Mouse (Mus musculus) limb, embryonic 14.5 days (tissue): ENCODE data around the gene Scd2. TPM values are rescaled to one million over a fixed set of nuclear protein-coding genes. Genes with fewer than 3 reads are reported as not detected.
A peak's percentile ranks its signal among the peaks of the same experiment; 100 is the strongest.
"Not testable (repeated sequence)": the region's sequence is repeated elsewhere in the genome, so short reads cannot be mapped to it uniquely, and the experiment has no call there.

Experiments
- ATAC-seq: fragments of 200-750 bp; cut with Nextera tagmentation; 2 replicates; pipeline ENCODE4 v1.8.0; 2017; ENCODE audit warnings: low read depth, moderate number of reproducible peaks, moderate TSS enrichment; ENCODE audit not compliant: low FRiP score
- DNase-seq: peaks from one replicate; pipeline ENCODE4 v3.0.0-alpha.2; 2015; ENCODE audit warnings: low spot score
- H3K27ac ChIP-seq: fragments of 300-500 bp; sonication (generic); replicated peaks from 2 replicates; pipeline ENCODE4 v1.5.1; 2014; ENCODE audit warnings: low read depth, mild to moderate bottlenecking, low read length, moderate library complexity, mixed read lengths
- H3K27me3 ChIP-seq: fragments of 300-500 bp; sonication (generic); 2 replicates; pipeline ENCODE4 v1.6.1; 2014; ENCODE audit warnings: low read length, mixed read lengths; ENCODE audit not compliant: control insufficient read depth, insufficient read depth
- H3K36me3 ChIP-seq: fragments of 300-500 bp; sonication (generic); 2 replicates; pipeline ENCODE4 v1.6.1; 2014; ENCODE audit warnings: mild to moderate bottlenecking, low read length, moderate library complexity, mixed read lengths; ENCODE audit not compliant: control insufficient read depth, insufficient read depth
- H3K4me1 ChIP-seq: fragments of 300-500 bp; sonication (generic); 2 replicates; pipeline ENCODE4 v1.6.1; 2014; ENCODE audit warnings: antibody characterized with exemption, low read length, mixed read lengths; ENCODE audit not compliant: control insufficient read depth, insufficient read depth
- H3K4me2 ChIP-seq: fragments of 300-500 bp; sonication (generic); replicated peaks from 2 replicates; pipeline ENCODE4 v1.6.1; 2014; ENCODE audit warnings: low read depth, mild to moderate bottlenecking, low read length, moderate library complexity; ENCODE audit not compliant: severe bottlenecking
- H3K4me3 ChIP-seq: fragments of 300-500 bp; sonication (generic); replicated peaks from 2 replicates; pipeline ENCODE4 v1.5.1; 2014; ENCODE audit warnings: low read length
- H3K9ac ChIP-seq: fragments of 300-500 bp; sonication (generic); 2 replicates; pipeline ENCODE4 v1.6.1; 2014; ENCODE audit warnings: mild to moderate bottlenecking, low read depth, low read length, moderate library complexity; ENCODE audit not compliant: severe bottlenecking
- H3K9me3 ChIP-seq: fragments of 300-500 bp; sonication (generic); 2 replicates; pipeline ENCODE4 v1.6.1; 2016; ENCODE audit warnings: low read length; ENCODE audit not compliant: control insufficient read depth
- POLR2A ChIP-seq: fragments of 200-500 bp; IDR thresholded peaks from 2 replicates; pipeline ENCODE4 v1.8.0; 2012; ENCODE audit warnings: inconsistent platforms, mild to moderate bottlenecking, moderate library complexity, borderline replicate concordance; ENCODE audit not compliant: insufficient read depth, insufficient read length; ENCODE audit errors: extremely low read depth
- WGBS: fragments of 180-500 bp; shearing (Covaris S2); extraction: QIAGEN DNeasy Blood & Tissue Kit; methylation state at CpG from one replicate; pipeline ENCODE4 v1.1.7; 2014; 5-methylcytosine and 5-hydroxymethylcytosine counted together
- polyA plus RNA-seq, 2 experiments: library from polyadenylated mRNA; depleted of rRNA in 1 of 2; stranded (reverse) in 1 of 2; unstranded in 1 of 2; fragments of >200 nt; fragmentation: Nextera tagmentation in 1 of 2; extraction: Ambion mirVana in 1 of 2; gene quantifications; 2 replicates each; pipeline versions ENCODE4 v1.2.1 to v1.2.3; 2012 to 2014

Gene Scd2
- polyA plus RNA-seq, 2 experiments: 218 to 274 TPM

DNA sequence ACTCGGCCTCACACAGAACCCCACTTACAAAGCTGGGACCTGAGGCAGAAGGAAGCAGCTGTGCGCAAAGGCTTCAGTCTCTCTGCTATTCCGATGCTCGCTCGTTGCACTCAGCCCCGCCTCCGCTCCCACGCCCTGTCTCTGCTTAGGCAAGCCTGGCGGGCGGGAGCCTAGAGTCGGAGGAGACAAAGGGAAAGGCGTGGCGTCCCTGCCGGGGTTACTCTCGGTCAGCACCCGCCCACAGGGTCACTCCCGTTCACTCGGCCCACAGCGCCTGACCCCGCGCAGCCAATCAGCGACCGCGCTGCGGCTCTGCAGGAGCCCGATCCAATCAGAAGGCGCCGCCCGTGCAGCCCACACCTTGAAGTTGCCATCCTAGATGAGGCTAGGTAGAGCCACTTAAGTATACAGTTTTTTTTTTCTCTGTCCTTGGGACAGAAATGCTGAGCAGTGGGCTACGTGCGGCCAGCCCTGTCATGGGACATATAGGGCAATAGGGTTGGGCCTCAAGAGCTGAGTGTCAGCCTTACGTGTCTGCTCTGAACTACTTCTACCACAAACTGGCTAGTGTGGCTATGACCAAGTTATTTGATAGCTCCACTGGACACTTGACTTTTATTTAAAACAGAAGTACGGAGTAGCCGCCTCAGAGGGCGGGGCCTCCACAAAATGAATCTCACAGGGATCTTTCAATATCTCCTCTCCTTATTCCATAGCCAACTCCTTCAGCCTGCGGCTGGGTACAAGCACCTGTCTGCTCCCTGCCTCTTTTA lies 45.2 kb upstream of the Scd2 start:
- peak; percentile 98 for DNase-seq
- peak; percentile 58; the same call in 1 of the 2 replicates for TF ChIP-seq POLR2A
- WGBS: 2% methylated on average over 35 of the region's 36 CpGs

DNA sequence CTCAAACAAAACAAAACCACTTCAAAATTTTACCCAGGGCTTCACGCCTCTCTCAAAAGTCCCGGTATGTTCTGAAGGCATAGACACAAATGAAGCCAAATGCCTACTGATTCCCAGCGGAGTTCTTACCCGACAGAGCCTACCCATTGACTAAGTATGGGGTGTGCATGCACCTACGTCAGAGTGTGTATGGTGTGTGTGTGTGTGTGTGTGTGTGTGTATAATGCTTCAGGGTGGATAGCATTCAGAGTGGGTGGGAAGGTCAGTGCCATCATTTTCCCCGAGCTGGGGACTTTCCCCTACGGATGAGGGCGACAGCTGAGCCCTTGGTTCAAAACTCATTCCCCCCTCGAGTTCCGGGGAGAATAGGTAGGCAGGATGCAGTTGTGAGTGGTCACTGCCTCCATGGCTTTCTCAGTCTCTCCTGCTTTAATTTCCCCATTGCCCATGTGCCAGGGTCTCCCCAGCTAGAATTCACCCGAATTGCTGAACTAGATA lies 44.6 kb upstream of the Scd2 start:
- H3K9me3 ChIP-seq: no peaks in the 10 kb centered on the region
- peak overlapping the region; percentile 87 for H3K27ac ChIP-seq
- DNase-seq (no peak), ATAC-seq (no peak)
- no peak overlapping the region for H3K9ac ChIP-seq
- H3K27me3 ChIP-seq: no peaks in the 10 kb centered on the region
- peaks cover 20% of the 10 kb centered on the region for H3K4me1 ChIP-seq
- TF ChIP-seq POLR2A: no peak
- no peaks in the 10 kb centered on the region for H3K36me3 ChIP-seq
- 66% methylated on average over 11 of the region's 11 CpGs for WGBS
- peak overlapping the region; percentile 75 for H3K4me2 ChIP-seq
- H3K4me3 ChIP-seq: no peak overlapping the region; the same call in 1 of the 2 replicates

More for the DNA sequence above, 45.2 kb upstream of the Scd2 start:
- Histone ChIP-seq H3K27me3 (no peaks in the 10 kb centered on the region), H3K9me3 (no peaks in the 10 kb centered on the region), H3K36me3 (no peaks in the 10 kb centered on the region), H3K9ac (peak overlapping the region; percentile 54), H3K4me1 (peaks cover 20% of the 10 kb centered on the region), H3K27ac (peak overlapping the region; percentile 87), H3K4me2 (peak overlapping the region; percentile 75), H3K4me3 (peak overlapping the region; percentile 43)
- peak; percentile 99 for ATAC-seq

DNA sequence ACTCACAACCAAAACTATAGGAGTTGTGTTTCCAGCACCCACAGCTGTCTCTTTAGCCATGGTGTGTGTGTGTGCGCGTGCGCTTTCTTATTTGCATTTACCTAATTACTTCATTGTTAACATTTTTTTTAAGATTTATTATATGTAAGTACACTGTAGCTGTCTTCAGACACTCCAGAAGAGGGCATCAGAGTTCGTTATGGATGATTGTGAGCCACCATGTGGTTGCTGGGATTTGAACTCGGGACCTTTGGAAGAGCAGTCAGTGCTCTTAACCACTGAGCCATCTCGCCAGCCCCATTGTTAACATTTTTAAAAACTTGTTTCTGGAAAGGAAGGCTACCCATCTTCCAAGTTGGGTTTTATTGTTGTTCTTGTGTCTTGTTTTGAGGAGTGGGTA lies 42.3 kb upstream of the Scd2 start:
- H3K9me3 ChIP-seq, H3K9ac ChIP-seq, H3K27ac ChIP-seq, ATAC-seq, H3K4me2 ChIP-seq, DNase-seq, H3K4me3 ChIP-seq, H3K27me3 ChIP-seq, H3K36me3 ChIP-seq: not testable (repeated sequence)
- H3K4me1 ChIP-seq: peaks cover 18% of the 10 kb centered on the region
- WGBS: 92% methylated on average over 6 of the region's 6 CpGs

DNA sequence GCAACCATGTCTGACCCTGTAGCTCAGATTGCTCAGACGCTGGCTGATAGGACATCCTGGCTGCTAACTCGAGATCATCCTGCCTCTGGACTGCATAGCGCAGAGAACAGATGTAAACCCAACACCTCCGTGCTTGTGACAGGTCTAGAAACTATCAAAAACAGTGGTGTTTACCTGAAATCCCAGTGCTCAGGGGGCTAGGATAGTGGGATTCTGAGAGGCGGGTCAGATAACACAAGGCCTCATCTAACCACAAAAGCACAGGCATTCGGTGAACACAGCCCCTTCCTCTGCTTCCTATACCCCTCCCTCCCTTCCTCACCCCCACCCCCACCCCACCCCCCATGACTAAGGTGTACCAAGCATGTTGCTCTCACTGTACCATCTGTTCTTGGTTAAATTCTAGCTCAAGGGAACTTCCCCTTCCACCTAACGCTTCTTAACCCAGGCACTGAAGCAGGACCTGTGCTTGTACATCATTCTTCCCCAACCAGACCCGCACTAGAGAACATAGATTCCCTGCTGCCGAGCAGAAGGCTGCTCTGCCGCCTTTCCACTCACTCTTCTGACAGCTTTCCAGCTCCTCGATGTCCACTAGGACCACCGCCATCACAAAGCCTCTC lies 41.4 kb upstream of the Scd2 start:
- WGBS: 49% methylated on average over 12 of the region's 12 CpGs

DNA sequence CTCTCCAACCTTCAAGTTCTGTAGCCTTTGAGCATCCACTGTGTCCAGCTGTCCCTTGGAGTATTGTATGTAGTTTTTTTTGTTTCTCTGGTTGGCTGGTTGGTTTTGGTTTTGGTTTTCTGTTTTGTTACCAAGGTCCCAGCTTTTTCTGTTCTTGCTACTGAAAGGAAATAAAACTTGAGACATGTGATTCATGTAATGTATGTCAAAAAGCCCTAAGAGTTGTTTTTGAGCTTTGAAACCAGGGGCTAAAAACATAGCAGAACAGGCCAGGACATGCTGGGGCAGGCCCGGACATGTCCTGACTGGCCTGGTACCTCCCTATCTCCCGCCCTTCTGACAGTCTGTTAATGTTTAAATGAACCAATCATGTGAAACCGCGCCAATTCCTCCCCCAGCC lies 39.4 kb upstream of the Scd2 start:
- not testable (repeated sequence) for H3K36me3 ChIP-seq, H3K9ac ChIP-seq, H3K9me3 ChIP-seq, H3K27ac ChIP-seq, H3K4me2 ChIP-seq, H3K27me3 ChIP-seq, H3K4me3 ChIP-seq, H3K4me1 ChIP-seq, ATAC-seq, DNase-seq
- 97% methylated on average over 2 of the region's 4 CpGs for WGBS

More for the DNA sequence above, 41.4 kb upstream of the Scd2 start:
- Histone ChIP-seq H3K36me3 (no peaks in the 10 kb centered on the region), H3K9me3 (no peaks in the 10 kb centered on the region), H3K4me3 (no peak overlapping the region), H3K4me2 (no peak overlapping the region), H3K27ac (no peak overlapping the region), H3K4me1 (peaks cover 9% of the 10 kb centered on the region), H3K27me3 (no peaks in the 10 kb centered on the region), H3K9ac (no peak overlapping the region)
- ATAC-seq (no peak), DNase-seq (no peak)
- TF ChIP-seq POLR2A: no peak
